Mouse (Mus musculus): ENCODE measurements around the gene Ralb.

DNA sequence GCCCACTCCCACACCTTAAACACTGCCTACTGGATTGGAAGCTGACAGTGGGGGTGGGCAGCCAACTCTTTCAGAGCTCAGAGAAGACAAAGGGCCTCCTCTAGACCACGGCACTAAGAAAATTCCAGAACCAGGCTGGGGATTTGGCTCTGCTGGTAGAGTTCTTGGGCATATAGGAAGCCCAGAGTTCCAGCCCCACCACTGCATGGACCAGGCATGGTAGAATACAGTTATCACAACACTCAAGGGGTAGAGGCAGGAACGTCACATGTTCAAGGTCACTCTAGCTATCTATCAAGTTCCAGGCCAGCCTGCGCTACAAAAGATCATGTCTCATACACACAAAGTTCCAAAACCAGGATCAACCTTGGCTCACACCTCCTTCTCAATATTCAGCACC is 1.4 kb downstream of the Ralb start:
- TF ChIP-seq CTCF (IDR thresholded peaks at IDR 0.05; ENCODE audit: low read depth) (no peak), EP300 (IDR thresholded peaks at IDR 0.05; ENCODE audit: low read depth) (no peak)

All from liver, postnatal 0 days (tissue).